Mouse (Mus musculus) stomach, embryonic 14.5 days (tissue): ENCODE measurements around the gene Per3. TPM values are rescaled to one million over a fixed set of nuclear protein-coding genes. Genes with fewer than 3 reads are reported as not detected.
A peak's percentile ranks its signal among the peaks of the same experiment; 100 is the strongest.
"Not testable (repeated sequence)": the region's sequence is repeated elsewhere in the genome, so short reads cannot be mapped to it uniquely, and the experiment has no call there.

Experiments
- ATAC-seq: fragments of 200-750 bp; cut with Nextera tagmentation; 2 replicates; pipeline ENCODE4 v1.8.0; 2017; ENCODE audit warnings: low read depth, moderate TSS enrichment; ENCODE audit not compliant: insufficient number of reproducible peaks, insufficient read depth, low FRiP score
- H3K27ac ChIP-seq: fragments of 300-500 bp; sonication (generic); 2 replicates; pipeline ENCODE4 v1.5.1; 2014; ENCODE audit warnings: mild to moderate bottlenecking, low read length, moderate library complexity, mixed read lengths
- H3K27me3 ChIP-seq: fragments of 300-500 bp; sonication (generic); 2 replicates; pipeline ENCODE4 v1.6.1; 2014; ENCODE audit warnings: low read length, control low read depth, mixed read lengths; ENCODE audit not compliant: control insufficient read depth, insufficient read depth
- H3K36me3 ChIP-seq: fragments of 300-500 bp; sonication (generic); 2 replicates; pipeline ENCODE4 v1.6.1; 2014; ENCODE audit warnings: mild to moderate bottlenecking, control low read depth, low read length, moderate library complexity, mixed read lengths; ENCODE audit not compliant: control insufficient read depth, insufficient read depth
- H3K4me1 ChIP-seq: fragments of 300-500 bp; sonication (generic); 2 replicates; pipeline ENCODE4 v1.6.1; 2014; ENCODE audit warnings: low read length, control low read depth, mixed read lengths; ENCODE audit not compliant: control insufficient read depth, insufficient read depth
- H3K4me2 ChIP-seq: fragments of 300-500 bp; sonication (generic); replicated peaks from 2 replicates; pipeline ENCODE4 v1.6.1; 2014; ENCODE audit warnings: low read depth, low read length, control low read depth
- H3K4me3 ChIP-seq: fragments of 300-500 bp; sonication (generic); 2 replicates; pipeline ENCODE4 v1.5.1; 2014; ENCODE audit warnings: low read depth, low read length, control low read depth
- H3K9ac ChIP-seq: fragments of 300-500 bp; sonication (generic); replicated peaks from 2 replicates; pipeline ENCODE4 v1.6.1; 2014; ENCODE audit warnings: low read depth, mild to moderate bottlenecking, control low read depth, low read length, moderate library complexity, mixed read lengths
- H3K9me3 ChIP-seq: fragments of 300-500 bp; sonication (generic); 2 replicates; pipeline ENCODE4 v1.6.1; 2016; ENCODE audit warnings: low read depth, low read length, control low read depth; ENCODE audit not compliant: control insufficient read depth
- WGBS: fragments of 180-500 bp; shearing (Covaris S2); extraction: QIAGEN DNeasy Blood & Tissue Kit; methylation state at CpG from one replicate; pipeline ENCODE4 v1.1.7; 2014; 5-methylcytosine and 5-hydroxymethylcytosine counted together
- polyA plus RNA-seq: library from polyadenylated mRNA; unstranded; fragments of >200 nt; fragmentation: Nextera tagmentation; extraction: Ambion mirVana; gene quantifications from 2 replicates; pipeline ENCODE4 v1.2.1, GENCODE M21; 2014

Per3 gene
- polyA plus RNA-seq, 1 experiment from 2014 or later = 9.1 TPM

DNA sequence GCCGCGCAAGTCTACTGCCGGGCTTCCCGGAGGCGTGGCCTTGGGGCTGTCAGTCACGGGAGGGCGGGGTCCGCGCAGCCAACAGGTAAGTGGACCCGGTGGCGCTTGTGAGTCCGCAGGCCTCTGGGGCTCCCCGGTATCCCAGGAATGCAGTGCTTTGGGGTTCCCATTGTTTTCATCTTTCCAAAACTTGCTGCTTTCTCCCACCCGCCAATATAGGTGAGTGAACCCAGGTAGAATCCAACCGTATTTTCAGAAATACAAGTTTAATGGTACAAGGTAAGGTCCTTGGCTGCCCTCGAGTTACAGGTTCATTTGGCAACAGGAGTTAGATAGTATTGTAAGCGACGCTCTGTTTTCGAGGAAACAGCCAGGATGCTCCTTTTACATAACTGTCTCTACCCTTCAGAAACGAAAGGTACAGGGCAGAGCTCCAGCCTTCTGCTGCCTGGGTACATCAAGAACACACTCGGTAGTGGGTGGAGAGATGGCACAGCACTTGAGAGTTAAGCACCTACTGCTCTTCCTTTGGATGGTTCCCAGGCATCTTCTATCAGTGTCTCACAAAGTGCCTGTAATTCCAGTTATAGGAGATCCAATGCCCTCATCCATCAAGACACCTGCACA, 592 bp upstream of the Per3 start:
- 3% methylated on average over 21 of the region's 21 CpGs for WGBS
- no peaks in the 10 kb centered on the region for H3K9me3 ChIP-seq
- peak overlapping the region; percentile 53 for H3K4me3 ChIP-seq
- no peak overlapping the region for H3K27ac ChIP-seq
- no peaks in the 10 kb centered on the region for H3K27me3 ChIP-seq
- peaks cover 19% of the 10 kb centered on the region for H3K36me3 ChIP-seq
- H3K9ac ChIP-seq = no peak overlapping the region
- peak overlapping the region; percentile 100 for H3K4me2 ChIP-seq
- peaks cover 8% of the 10 kb centered on the region; the same call in 1 of the 2 replicates for H3K4me1 ChIP-seq
- no peak for ATAC-seq

DNA sequence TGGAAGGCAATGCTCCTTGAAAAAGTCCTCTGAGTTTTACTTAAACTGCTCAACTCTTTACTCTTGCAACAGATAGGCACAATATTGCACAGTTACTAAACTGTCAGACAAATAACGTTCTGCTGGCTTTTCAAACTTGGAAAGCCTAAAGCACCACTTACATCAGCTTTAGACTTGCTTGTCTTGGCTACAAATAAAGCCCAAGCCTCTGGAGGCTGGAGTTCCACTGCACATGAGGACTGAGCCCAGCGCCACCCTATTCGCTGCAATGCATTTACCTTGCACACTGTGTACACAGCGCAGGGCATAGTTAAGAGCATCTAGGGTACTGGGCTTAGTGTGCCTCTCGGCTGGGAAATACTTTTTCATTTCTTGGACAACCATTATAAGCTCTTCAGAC, 1.2 kb downstream of the Per3 start:
- H3K27me3 ChIP-seq = no peaks in the 10 kb centered on the region
- ATAC-seq = no peak
- H3K4me2 ChIP-seq = peak overlapping the region; percentile 100
- peaks cover 8% of the 10 kb centered on the region; the same call in 1 of the 2 replicates for H3K4me1 ChIP-seq
- H3K36me3 ChIP-seq = peaks cover 3% of the 10 kb centered on the region; the same call in 1 of the 2 replicates
- peak overlapping the region; percentile 53 for H3K4me3 ChIP-seq
- no peak overlapping the region for H3K9ac ChIP-seq
- H3K9me3 ChIP-seq = no peaks in the 10 kb centered on the region
- WGBS = 33% methylated on average over 5 of the region's 5 CpGs
- no peak overlapping the region for H3K27ac ChIP-seq

DNA sequence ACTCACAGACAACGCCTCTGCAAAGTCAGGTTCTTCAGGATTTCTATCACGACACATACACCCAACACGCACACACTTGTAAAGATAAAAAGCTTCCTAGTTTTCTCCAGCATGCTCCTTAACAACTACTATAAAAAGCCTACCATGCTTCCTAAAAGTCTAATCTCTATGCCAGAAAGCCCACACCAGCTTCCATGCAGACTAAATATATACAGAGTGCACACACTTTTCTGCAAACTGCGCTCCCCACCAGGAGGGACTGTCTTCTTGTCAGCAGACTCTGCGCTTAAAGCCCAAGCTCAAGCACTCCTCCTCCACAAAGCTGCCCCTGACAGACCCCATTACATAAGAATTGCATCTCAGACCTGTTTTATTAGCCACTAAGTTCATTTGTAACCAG, 3.0 kb downstream of the Per3 start:
- no peak for ATAC-seq
- no peaks in the 10 kb centered on the region for H3K36me3 ChIP-seq
- no peak overlapping the region for H3K4me2 ChIP-seq
- no peak overlapping the region for H3K27ac ChIP-seq
- H3K27me3 ChIP-seq = no peaks in the 10 kb centered on the region
- H3K4me3 ChIP-seq = no peak overlapping the region
- WGBS = 83% methylated on average over 5 of the region's 5 CpGs
- peaks cover 8% of the 10 kb centered on the region; the same call in 1 of the 2 replicates for H3K4me1 ChIP-seq
- no peak overlapping the region for H3K9ac ChIP-seq
- no peaks in the 10 kb centered on the region for H3K9me3 ChIP-seq

DNA sequence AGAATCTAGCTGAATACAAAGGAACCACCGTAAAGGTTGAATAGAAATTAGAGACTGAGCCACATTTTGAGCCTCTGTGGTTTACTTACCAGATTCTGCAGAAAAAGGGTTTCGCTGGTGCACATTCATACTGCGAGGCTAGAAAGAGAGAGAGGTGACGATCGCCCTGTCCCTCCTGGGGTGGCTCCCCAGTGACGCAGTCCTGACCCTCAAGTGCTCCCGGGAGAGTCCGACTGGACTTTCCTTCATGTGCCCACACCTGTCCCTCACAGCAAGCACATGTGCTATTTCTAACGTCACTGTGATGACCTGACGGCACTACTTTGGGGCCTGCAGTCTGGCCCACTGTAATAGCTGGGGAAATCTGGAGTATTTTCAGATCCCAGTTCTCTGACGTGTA, 6.7 kb downstream of the Per3 start:
- H3K4me3 ChIP-seq = no peak overlapping the region
- H3K36me3 ChIP-seq = no peaks in the 10 kb centered on the region
- WGBS = 95% methylated on average over 11 of the region's 11 CpGs
- no peak for ATAC-seq
- no peak overlapping the region for H3K4me2 ChIP-seq
- H3K27ac ChIP-seq = no peak overlapping the region
- no peaks in the 10 kb centered on the region for H3K4me1 ChIP-seq
- H3K9ac ChIP-seq = no peak overlapping the region
- H3K27me3 ChIP-seq = no peaks in the 10 kb centered on the region
- no peaks in the 10 kb centered on the region for H3K9me3 ChIP-seq

DNA sequence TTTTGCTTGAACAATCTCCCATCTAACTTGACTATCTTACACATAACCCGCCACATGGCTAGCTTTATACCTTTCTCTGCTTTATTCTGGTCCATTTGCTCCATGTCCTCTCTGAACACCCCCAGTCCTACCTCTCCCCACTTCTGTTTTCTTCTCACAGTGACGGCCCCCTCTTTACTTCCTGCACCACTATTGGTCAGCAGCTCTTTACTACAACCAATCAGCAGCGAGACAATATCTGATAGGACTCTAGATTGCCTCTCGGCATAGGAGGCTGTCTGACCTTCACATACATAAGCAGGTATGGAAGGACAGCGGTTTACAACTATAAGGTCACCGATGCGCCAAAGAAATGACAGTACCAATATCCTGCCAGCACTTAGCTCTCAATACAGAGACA, 7.9 kb downstream of the Per3 start:
- no peak overlapping the region for H3K4me2 ChIP-seq
- H3K36me3 ChIP-seq = no peaks in the 10 kb centered on the region
- H3K27ac ChIP-seq = no peak overlapping the region
- no peaks in the 10 kb centered on the region for H3K4me1 ChIP-seq
- ATAC-seq = no peak
- H3K9me3 ChIP-seq = no peaks in the 10 kb centered on the region
- WGBS = 90% methylated on average over 7 of the region's 7 CpGs
- H3K9ac ChIP-seq = no peak overlapping the region
- no peaks in the 10 kb centered on the region for H3K27me3 ChIP-seq
- H3K4me3 ChIP-seq = no peak overlapping the region

DNA sequence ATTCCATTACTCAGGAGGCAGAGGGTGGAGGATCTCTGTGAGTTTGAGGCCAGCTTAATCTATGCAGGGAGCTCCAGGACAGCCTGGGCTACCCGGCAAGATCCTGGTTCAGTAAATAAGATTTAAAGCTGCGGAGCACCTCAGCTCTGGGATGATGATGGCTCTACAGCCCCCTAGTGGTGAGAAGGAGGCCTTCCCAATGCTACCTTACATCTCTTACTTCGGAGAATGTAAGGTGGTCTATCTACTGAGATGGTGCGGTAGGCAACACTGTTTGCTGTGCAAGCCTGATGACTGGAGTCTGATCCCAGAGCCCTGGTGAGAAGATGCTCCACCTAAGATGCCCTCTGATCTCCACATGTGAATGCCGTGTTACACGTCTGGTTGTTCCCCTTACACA, 17.5 kb downstream of the Per3 start:
- Histone ChIP-seq H3K4me2 (no peak overlapping the region), H3K36me3 (no peaks in the 10 kb centered on the region), H3K9me3 (no peaks in the 10 kb centered on the region), H3K4me3 (no peak overlapping the region), H3K27me3 (no peaks in the 10 kb centered on the region), H3K27ac (no peak overlapping the region), H3K4me1 (no peaks in the 10 kb centered on the region), H3K9ac (no peak overlapping the region)
- no peak for ATAC-seq
- WGBS = 49% methylated on average over 6 of the region's 6 CpGs

DNA sequence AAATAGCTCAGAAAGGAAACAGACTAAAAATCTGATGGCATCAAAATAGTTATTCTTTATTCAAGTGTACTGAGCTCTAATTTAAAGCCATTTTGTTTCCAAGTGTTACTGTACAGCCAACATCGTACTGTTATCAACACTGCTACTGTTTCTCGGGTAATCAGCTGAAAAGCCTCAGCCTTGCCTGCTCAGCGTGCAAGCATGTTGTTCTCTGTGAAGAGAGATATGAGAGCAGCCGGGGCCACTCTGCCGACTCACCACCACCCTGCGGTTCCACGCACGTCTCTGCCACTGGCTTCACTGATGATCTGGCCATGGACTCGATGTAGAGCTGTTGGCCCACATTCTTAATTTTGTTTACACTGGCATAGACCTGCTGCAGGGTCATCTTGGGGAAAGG, 20.3 kb downstream of the Per3 start:
- ATAC-seq = no peak
- no peaks in the 10 kb centered on the region for H3K9me3 ChIP-seq

DNA sequence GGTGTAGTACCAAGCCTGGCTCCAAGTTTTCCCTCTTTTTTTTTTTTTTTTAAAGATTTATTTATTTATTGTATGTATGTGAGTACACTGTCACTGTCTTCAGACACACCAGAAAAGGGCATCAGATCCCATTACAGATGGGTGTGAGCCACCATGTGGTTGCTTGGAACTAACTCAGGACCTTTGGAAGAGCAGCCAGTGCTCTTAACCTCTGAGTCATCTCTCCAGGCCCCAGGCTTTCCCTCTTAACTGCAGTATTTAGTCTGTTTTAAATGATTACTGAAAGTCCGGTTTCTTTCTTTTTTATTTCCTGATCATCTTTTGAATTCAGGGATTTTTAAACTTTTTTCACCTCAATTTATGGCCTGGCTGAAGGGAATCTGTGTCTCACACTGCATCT, 27.1 kb downstream of the Per3 start:
- WGBS = 87% methylated on average over 1 of the region's 1 CpGs
- not testable (repeated sequence) for H3K4me1 ChIP-seq, H3K9me3 ChIP-seq, H3K27ac ChIP-seq, H3K4me2 ChIP-seq, H3K9ac ChIP-seq, H3K27me3 ChIP-seq, H3K4me3 ChIP-seq, ATAC-seq
- peaks cover 14% of the 10 kb centered on the region for H3K36me3 ChIP-seq

More for the DNA sequence above, 20.3 kb downstream of the Per3 start:
- Histone ChIP-seq H3K36me3 (no peaks in the 10 kb centered on the region), H3K27ac (no peak overlapping the region), H3K4me2 (no peak overlapping the region), H3K9ac (no peak overlapping the region), H3K27me3 (no peaks in the 10 kb centered on the region), H3K4me3 (no peak overlapping the region), H3K4me1 (no peaks in the 10 kb centered on the region)
- 77% methylated on average over 9 of the region's 9 CpGs for WGBS

DNA sequence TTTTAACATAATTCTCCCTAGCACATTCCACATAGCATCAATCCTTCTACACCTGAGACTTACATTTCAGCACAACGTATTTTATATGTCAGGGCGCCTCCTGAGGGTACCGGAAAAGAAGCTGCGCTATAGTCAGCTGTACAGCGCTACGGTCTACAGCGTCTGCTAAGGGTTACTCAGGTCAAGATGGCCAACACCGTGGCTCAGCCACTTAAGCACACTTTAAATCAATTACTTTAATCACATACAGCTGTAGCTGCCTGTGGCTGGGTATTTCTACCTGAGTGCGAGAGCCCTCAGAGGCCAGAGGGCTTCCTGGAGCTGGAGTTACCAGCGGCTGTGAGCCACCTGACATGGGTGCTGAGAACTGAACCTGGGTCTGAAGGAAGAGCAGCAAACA, 28.5 kb downstream of the Per3 start:
- Histone ChIP-seq H3K9me3 (no peaks in the 10 kb centered on the region), H3K9ac (no peak overlapping the region), H3K27me3 (no peaks in the 10 kb centered on the region), H3K27ac (no peak overlapping the region), H3K36me3 (peaks cover 14% of the 10 kb centered on the region), H3K4me1 (no peaks in the 10 kb centered on the region), H3K4me3 (no peak overlapping the region), H3K4me2 (no peak overlapping the region)
- ATAC-seq = no peak
- 80% methylated on average over 10 of the region's 10 CpGs for WGBS
